Mouse (Mus musculus) heart, adult 2 months (tissue): Measurements from ENCODE around the gene Kat2a.

Experiments used
- CTCF ChIP-seq: fragments of 200-600 bp; IDR thresholded peaks from 2 replicates; pipeline ENCODE4 v1.8.1; 2022; ENCODE audit warnings: antibody characterized with exemption, mild to moderate bottlenecking, moderate library complexity
- EP300 ChIP-seq: fragments of 200-500 bp; IDR thresholded peaks from 2 replicates; pipeline ENCODE4 v1.6.1; 2011; ENCODE audit warnings: low read depth, low read length, control low read depth; ENCODE audit not compliant: insufficient read depth
- POLR2A ChIP-seq: fragments of 200-500 bp; IDR thresholded peaks from 2 replicates; pipeline ENCODE4 v1.6.1; 2011; ENCODE audit warnings: mild to moderate bottlenecking, low read depth, low read length, control low read depth; ENCODE audit not compliant: insufficient read depth

DNA sequence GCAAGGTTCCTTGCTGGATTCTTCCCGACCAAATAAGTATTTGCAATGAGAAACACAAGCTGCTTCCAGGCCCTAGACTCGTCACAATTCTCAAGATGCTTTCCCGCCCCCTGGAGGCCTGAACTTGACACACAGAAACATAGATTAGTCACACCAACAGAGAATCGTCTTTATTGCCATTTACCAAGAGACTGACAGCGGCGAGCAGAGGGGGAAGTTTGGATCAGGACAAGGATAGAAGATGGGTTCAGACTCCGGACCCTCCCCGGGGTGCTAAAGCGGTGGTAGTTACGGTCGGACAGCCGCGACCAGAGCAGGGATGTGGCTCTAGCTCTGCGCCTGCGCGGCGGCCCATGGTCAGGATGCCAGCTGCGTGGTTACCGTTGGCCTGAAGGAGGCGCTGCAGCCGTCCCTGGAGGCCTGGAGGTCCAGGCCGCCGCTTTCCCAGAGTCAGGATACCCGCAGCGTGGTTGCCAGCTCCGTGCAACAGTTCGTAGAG, 49.3 kb upstream of the Kat2a start:
- TF ChIP-seq POLR2A (no peak), CTCF (peak; percentile 82), EP300 (no peak; the same call in 1 of the 2 replicates)
